Mouse (Mus musculus) ES-E14 (cell line): Measurements from ENCODE around the gene Susd3.

ENCODE experiments used
- CHD2 ChIP-seq: IDR thresholded peaks from 2 replicates; pipeline ENCODE4 v1.6.1; 2014; ENCODE audit warnings: mild to moderate bottlenecking, low read depth, low read length, inconsistent platforms
- HCFC1 ChIP-seq: IDR thresholded peaks from 2 replicates; pipeline ENCODE4 v1.6.1; 2012; ENCODE audit warnings: low read length, inconsistent platforms, borderline replicate concordance; ENCODE audit not compliant: insufficient read depth
- MAFK ChIP-seq: IDR thresholded peaks from 2 replicates; pipeline ENCODE4 v1.6.1; 2014; ENCODE audit warnings: mild to moderate bottlenecking, low read depth, low read length, inconsistent platforms; ENCODE audit not compliant: insufficient read depth
- ZC3H11A ChIP-seq: IDR thresholded peaks from 2 replicates; pipeline ENCODE4 v1.6.1; 2012; ENCODE audit warnings: low read depth, mild to moderate bottlenecking, inconsistent platforms, low read length, borderline replicate concordance
- ZNF384 ChIP-seq: IDR thresholded peaks from 2 replicates; pipeline ENCODE4 v1.6.1; 2012; ENCODE audit warnings: low read depth, low read length, inconsistent platforms

DNA sequence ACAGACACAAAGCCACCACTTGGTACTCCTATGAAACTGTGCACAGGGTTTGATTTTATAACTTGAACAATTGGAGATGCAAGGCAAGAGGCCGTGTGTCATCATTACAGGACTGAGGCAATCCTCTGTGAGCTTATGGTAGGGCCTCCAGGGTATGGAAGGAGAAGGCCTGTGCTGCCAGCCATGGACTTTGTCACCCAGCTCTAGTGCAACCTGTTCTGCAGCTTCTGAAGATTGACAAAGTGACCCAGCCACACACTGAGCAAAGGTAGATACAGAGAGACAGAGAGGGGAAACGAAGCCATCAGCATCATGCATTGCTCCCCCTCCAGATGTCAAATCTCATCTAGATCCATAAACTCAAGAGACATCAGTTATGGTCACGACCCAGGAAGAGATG lies 38.2 kb upstream of the Susd3 start:
- no peak for TF ChIP-seq ZNF384
- TF ChIP-seq CHD2, result no peak
- no peak for TF ChIP-seq MAFK
- TF ChIP-seq ZC3H11A, result no peak
- TF ChIP-seq HCFC1, result no peak
